Mouse (Mus musculus) MEL (cell line): ENCODE data around the gene Gpr18.

Experiments used
- CTCF ChIP-seq, 3 experiments: IDR thresholded peaks in 2 of 3; conservative IDR thresholded peaks in 1 of 3; 2 replicates each; pipeline ENCODE4 v1.5.1; 2011 to 2012; ENCODE audit warnings: low read length in 3 of 3, low read depth in 2 of 3, mild to moderate bottlenecking in 2 of 3, improper control_type of control experiment in 1 of 3, inconsistent platforms in 1 of 3, mixed read lengths in 1 of 3, moderate library complexity in 1 of 3; ENCODE audit not compliant: control insufficient read depth in 1 of 3, insufficient read depth in 1 of 3, poor library complexity in 1 of 3, severe bottlenecking in 1 of 3
- MYC ChIP-seq: IDR thresholded peaks from 2 replicates; pipeline ENCODE4 v1.6.1; 2011; ENCODE audit warnings: low read depth, mild to moderate bottlenecking, low read length, improper control_type of control experiment, moderate library complexity
- POLR2A ChIP-seq, 2 experiments: IDR thresholded peaks; 2 replicates each; pipeline ENCODE4 v1.6.1; 2011 to 2012; ENCODE audit warnings: low read length in 2 of 2, mild to moderate bottlenecking in 2 of 2, control low read depth in 1 of 2, improper control_type of control experiment in 1 of 2, low read depth in 1 of 2, moderate library complexity in 1 of 2; ENCODE audit not compliant: control insufficient read depth in 1 of 2, insufficient read depth in 1 of 2, poor library complexity in 1 of 2
- TAL1 ChIP-seq: IDR thresholded peaks from 2 replicates; pipeline ENCODE4 v1.6.1; 2012; ENCODE audit warnings: mild to moderate bottlenecking, inconsistent platforms, low read length, moderate library complexity, mixed read lengths
- ZNF384 ChIP-seq: IDR thresholded peaks from 2 replicates; pipeline ENCODE4 v1.6.1; 2012; ENCODE audit warnings: low read depth, mild to moderate bottlenecking, inconsistent platforms, low read length, improper control_type of control experiment

GRCm38 (mm10) chr14:121895316-121895715, 20.3 kb downstream of the Gpr18 start:
- TF ChIP-seq POLR2A (IDR thresholded peaks at IDR 0.05; ENCODE audit: control insufficient read depth in 1 of 2, insufficient read depth in 1 of 2, low read depth in 1 of 2, low read length in 2 of 2, poor library complexity in 1 of 2) (no peak), TAL1 (no peak), MYC (no peak), ZNF384 (no peak), CTCF (IDR thresholded peaks at IDR 0.05 in 2 of 3, conservative IDR thresholded peaks at IDR 0.05 in 1 of 3; ENCODE audit: control insufficient read depth in 1 of 3, insufficient read depth in 1 of 3, low read depth in 2 of 3, low read length in 3 of 3, poor library complexity in 1 of 3, severe bottlenecking in 1 of 3) (no peak)
